Mouse (Mus musculus): ENCODE data around the gene Hoxa3.

DNA sequence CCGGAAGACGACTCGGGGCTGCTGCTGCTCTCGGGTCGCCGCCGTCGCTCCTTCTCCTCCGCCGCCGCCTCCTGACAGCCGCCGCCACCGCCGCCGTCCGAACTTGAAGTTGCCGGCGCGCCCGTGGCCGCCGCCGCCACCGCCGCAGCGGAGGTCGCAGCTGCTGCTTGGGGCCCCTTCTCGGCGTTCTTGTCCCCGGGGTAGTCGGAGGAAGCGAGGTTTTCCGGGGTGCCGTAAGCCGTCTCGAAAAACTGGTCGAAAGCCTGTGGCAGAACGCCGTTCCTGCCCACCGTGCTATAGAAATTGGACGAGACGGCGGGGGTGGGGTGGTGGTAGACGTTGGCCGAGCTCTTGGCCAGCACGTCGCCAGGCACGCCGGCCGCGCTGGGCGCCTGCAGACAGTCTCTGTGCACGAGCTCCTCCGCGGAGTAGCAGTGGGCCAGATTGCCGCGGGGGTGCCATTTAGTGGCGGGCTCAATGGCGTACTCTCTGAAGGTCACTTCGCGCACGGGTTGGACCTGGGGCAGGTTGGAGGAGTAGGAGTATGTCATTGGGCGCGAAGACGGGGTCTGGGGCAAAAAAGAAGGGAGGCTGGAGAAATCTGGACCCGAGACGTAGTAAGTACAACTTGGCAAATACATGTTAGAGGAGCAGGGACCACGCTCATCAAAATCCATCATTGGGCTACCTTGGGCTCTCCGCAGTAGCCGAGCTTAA lies 32.1 kb upstream of the Hoxa3 start:
- no peak for TF ChIP-seq CTCF (IDR thresholded peaks at IDR 0.05; ENCODE audit: insufficient read depth, low read depth, low read length)
- no peak for TF ChIP-seq POLR2A (IDR thresholded peaks at IDR 0.05; ENCODE audit: insufficient read depth, low read depth, low read length)

All from olfactory bulb, adult 2 months (tissue).